Mouse (Mus musculus): ENCODE measurements around the gene Foxs1. TPM values are rescaled to one million over a fixed set of nuclear protein-coding genes. Genes with fewer than 3 reads are reported as not detected.

Gene Foxs1
- total RNA-seq, 1 experiment from 2014 or later = not detected

DNA sequence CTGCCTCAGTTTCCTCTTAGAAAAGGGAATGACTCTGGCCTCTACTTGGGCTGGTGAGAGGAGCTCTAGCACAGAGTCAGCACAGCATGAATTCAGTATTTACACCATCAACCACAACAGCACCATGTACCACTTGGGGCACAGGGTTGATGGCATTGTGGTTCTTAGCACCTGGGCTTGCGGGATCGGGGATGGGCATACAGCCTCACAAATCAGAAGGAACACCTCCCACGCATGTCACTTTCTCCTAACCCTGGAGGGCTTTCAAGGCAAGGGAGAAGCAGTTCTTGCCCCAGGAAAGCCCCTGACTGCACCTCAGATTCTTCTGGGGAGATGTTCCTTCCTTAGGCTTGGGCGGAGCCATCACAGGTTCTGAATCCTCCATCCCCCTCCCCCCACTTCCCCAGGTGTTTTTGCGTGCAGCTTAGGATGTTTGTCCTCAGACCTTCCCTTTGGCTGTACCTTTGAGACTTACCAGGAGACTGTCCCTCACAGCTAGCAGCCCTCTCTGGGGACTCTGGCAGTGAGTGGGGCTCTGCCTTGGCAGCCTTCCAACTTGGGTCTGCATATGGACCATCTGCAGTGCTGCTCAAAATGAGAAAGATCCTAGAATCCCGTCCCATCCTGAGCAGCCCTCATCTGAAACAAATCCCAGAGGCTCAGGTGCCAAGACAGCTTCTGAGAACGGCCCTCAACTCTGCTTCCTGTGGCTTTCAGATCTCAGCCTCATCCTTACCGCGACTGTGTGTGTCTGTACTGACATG lies 26.6 kb downstream of the Foxs1 start:
- no peak for ATAC-seq (replicated peaks; ENCODE audit: low read depth, poor library complexity, severe bottlenecking)

DNA sequence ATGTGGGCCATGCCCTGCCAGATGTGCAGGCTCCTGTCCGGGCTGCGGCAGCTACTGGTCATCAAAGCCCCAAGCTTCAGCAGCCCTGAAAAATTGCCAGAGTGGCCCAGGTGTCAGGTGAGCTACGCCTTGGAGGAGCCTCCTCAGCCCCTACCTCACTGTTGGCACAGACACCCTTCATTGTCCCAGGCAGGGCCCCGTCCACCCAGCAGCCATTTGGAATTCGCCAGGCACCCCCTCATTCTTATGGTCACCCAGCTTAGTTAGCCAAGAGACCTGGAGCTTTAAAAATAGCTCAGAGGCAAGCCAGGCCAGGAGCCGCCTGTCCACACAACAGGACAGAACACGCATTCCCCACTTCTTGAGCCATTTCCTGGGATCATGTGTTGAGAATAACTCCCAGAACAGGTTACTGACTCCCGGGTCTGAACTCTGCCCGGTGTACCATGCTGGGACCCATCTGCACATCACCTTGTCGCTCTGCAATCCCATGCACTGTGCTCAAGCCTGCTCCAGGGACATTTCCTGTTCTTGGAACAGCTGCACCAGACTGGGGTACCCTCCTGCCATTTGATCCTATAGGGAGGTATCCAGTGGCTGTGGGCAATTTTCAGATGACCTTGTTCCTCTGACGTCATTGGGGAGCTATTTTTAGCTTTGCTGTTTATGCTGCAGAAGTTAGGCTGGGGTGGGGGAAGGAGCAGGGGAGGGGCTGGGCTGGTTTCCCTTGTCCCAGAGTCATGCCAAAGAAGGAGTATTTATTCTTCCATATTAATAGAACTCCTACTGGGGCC lies 27.8 kb downstream of the Foxs1 start:
- no peak for ATAC-seq (replicated peaks; ENCODE audit: low read depth, poor library complexity, severe bottlenecking)

GRCm38 (mm10) chr2:152904127-152904643 lies 28.8 kb downstream of the Foxs1 start:
- ATAC-seq (replicated peaks; ENCODE audit: low read depth, poor library complexity, severe bottlenecking) = peak; percentile 82

- ATAC-seq (replicated peaks; ENCODE audit: low read depth, poor library complexity, severe bottlenecking) = no peak
Measured at GRCm38 (mm10) chr2:152903586-152903985, 29.4 kb downstream of the Foxs1 start.

GRCm38 (mm10) chr2:152902658-152903057 lies 30.4 kb downstream of the Foxs1 start:
- no peak for ATAC-seq (replicated peaks; ENCODE audit: low read depth, poor library complexity, severe bottlenecking)

GRCm38 (mm10) chr2:152901296-152901695 lies 31.7 kb downstream of the Foxs1 start:
- ATAC-seq (replicated peaks; ENCODE audit: low read depth, poor library complexity, severe bottlenecking) = no peak

- ATAC-seq (replicated peaks; ENCODE audit: low read depth, poor library complexity, severe bottlenecking) = no peak
Measured at GRCm38 (mm10) chr2:152899011-152899410, 34.0 kb downstream of the Foxs1 start.

DNA sequence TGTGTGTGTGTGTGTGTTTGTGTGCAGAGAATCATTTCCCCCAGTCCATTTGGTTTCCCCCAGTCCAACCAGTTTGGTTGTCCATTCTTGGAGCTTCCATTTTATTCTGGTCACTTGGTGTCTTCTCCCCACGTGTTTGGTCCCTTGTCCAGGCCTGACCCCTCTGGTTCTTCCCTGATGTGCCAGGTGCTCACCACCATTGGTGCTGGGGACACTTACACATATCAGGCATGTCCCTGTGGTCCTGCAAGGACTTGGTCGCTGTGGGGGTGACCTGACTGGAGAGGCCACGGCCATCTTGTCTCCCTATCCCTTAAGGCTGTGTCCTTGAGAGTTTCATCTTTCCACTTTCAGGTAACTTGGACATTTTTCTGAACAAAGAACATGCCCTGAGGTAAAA lies 36.1 kb downstream of the Foxs1 start:
- ATAC-seq (replicated peaks; ENCODE audit: low read depth, poor library complexity, severe bottlenecking) = no peak

GRCm38 (mm10) chr2:152895834-152896233 lies 37.2 kb downstream of the Foxs1 start:
- no peak for ATAC-seq (replicated peaks; ENCODE audit: low read depth, poor library complexity, severe bottlenecking)

- no peak for ATAC-seq (replicated peaks; ENCODE audit: low read depth, poor library complexity, severe bottlenecking)
Measured at GRCm38 (mm10) chr2:152888774-152889173, 44.2 kb downstream of the Foxs1 start.

GRCm38 (mm10) chr2:152887230-152887629 lies 45.8 kb downstream of the Foxs1 start:
- ATAC-seq (replicated peaks; ENCODE audit: low read depth, poor library complexity, severe bottlenecking) = no peak

- ATAC-seq (replicated peaks; ENCODE audit: low read depth, poor library complexity, severe bottlenecking) = no peak
Measured at GRCm38 (mm10) chr2:152884101-152884645, 48.8 kb downstream of the Foxs1 start.

Other genes starting within 250 kb of the Foxs1 start
- gene Mcts2, start 246.2 kb downstream of the Foxs1 start, total RNA-seq (2017) = 3.8 and 10.0 TPM in 2 replicates
- 2.8 and 5.8 TPM in 2 replicates for gene Id1, start 197.0 kb downstream of the Foxs1 start, total RNA-seq (2017)
- 2.7 and 3.7 TPM in 2 replicates for gene Cox4i2, start 179.0 kb downstream of the Foxs1 start, total RNA-seq (2017)
- gene Bcl2l1, start 101.5 kb downstream of the Foxs1 start, total RNA-seq (2017) = 8.4 and 11.8 TPM in 2 replicates
- gene Tpx2, start 85.2 kb downstream of the Foxs1 start, total RNA-seq (2017) = 98.6 and 104 TPM in 2 replicates
- gene Mylk2, start 21.9 kb downstream of the Foxs1 start, total RNA-seq (2017) = not detected in 2 replicates
- gene Dusp15, start 18.5 kb upstream of the Foxs1 start, total RNA-seq (2017) = not detected in 2 replicates
- gene Ttll9, start 29.3 kb upstream of the Foxs1 start, total RNA-seq (2017) = 0.50 and 1.6 TPM in 2 replicates
- 109 and 138 TPM in 2 replicates for gene Pdrg1, start 82.2 kb upstream of the Foxs1 start, total RNA-seq (2017)
- not detected in 2 replicates for gene Xkr7, start 98.6 kb upstream of the Foxs1 start, total RNA-seq (2017)
- 0.73 TPM in 1 of 2 replicates, not detected in the other for gene Ccm2l, start 132.7 kb upstream of the Foxs1 start, total RNA-seq (2017)
- 2.2 and 5.9 TPM in 2 replicates for gene Hck, start 175.3 kb upstream of the Foxs1 start, total RNA-seq (2017)
- 80.5 and 106 TPM in 2 replicates for gene Tm9sf4, start 228.1 kb upstream of the Foxs1 start, total RNA-seq (2017)